Mouse (Mus musculus) C2C12 (cell line): ENCODE data around the gene Prss21. TPM values are rescaled to one million over a fixed set of nuclear protein-coding genes. Genes with fewer than 3 reads are reported as not detected.
A peak's percentile ranks its signal among the peaks of the same experiment; 100 is the strongest.

Experiments
- H3K27me3 ChIP-seq: one replicate; pipeline ENCODE4 v1.6.1; 2011; ENCODE audit not compliant: control insufficient read depth, insufficient read depth, insufficient read length
- H3K36me3 ChIP-seq: one replicate; pipeline ENCODE4 v1.6.1; 2011; ENCODE audit not compliant: control insufficient read depth, insufficient read depth
- H3K4me3 ChIP-seq: one replicate; pipeline ENCODE4 v1.5.1; 2011; ENCODE audit warnings: mild to moderate bottlenecking, control low read depth; ENCODE audit not compliant: poor library complexity, insufficient read depth, severe bottlenecking
- H3K79me2 ChIP-seq: one replicate; pipeline ENCODE4 v1.6.1; 2011; ENCODE audit not compliant: control insufficient read depth, insufficient read depth
- H3K79me3 ChIP-seq: one replicate; pipeline ENCODE4 v1.6.1; 2011; ENCODE audit warnings: low read depth, control low read depth
- H3ac ChIP-seq: one replicate; pipeline ENCODE3; 2011; ENCODE audit warnings: low read depth; ENCODE audit not compliant: control insufficient read depth, insufficient read length
- CEBPB ChIP-seq: IDR thresholded peaks from one replicate; pipeline ENCODE4 v1.6.1; 2011; ENCODE audit warnings: low read depth, mild to moderate bottlenecking, control low read depth, moderate library complexity
- CTCF ChIP-seq: IDR thresholded peaks from one replicate; pipeline ENCODE4 v1.5.1; 2011; ENCODE audit not compliant: control insufficient read depth, insufficient read depth, insufficient read length
- FOSL1 ChIP-seq: IDR thresholded peaks from one replicate; pipeline ENCODE4 v1.8.0; 2011; ENCODE audit warnings: mild to moderate bottlenecking, low read length; ENCODE audit not compliant: poor library complexity, insufficient read depth, severe bottlenecking
- MAX ChIP-seq: IDR thresholded peaks from one replicate; pipeline ENCODE4 v1.6.1; 2011; ENCODE audit warnings: mild to moderate bottlenecking, control low read depth
- MYOD1 ChIP-seq: IDR thresholded peaks from one replicate; pipeline ENCODE4 v1.6.1; 2011; ENCODE audit warnings: low read depth; ENCODE audit not compliant: control insufficient read depth, insufficient read length
- MYOG ChIP-seq: IDR thresholded peaks from one replicate; pipeline ENCODE4 v1.6.1; 2011; ENCODE audit not compliant: control insufficient read depth, insufficient read length; ENCODE audit errors: extremely low read depth
- USF1 ChIP-seq: IDR thresholded peaks from one replicate; pipeline ENCODE4 v1.6.1; 2011; ENCODE audit warnings: low read depth, mild to moderate bottlenecking, control low read depth, moderate library complexity
- polyA plus RNA-seq: library from polyadenylated mRNA; unstranded; fragments of >200 nt; fragmentation: generic; extraction: Trizol; gene quantifications from one replicate; pipeline ENCODE4 v1.2.1, GENCODE M21; 2012; ENCODE audit warnings: missing spikeins

The Prss21 gene
- polyA plus RNA-seq, 1 experiment: not detected

- Histone ChIP-seq H3ac (no peak overlapping the region), H3K27me3 (no peaks in the 10 kb centered on the region), H3K36me3 (peaks cover 83% of the 10 kb centered on the region), H3K79me3 (peaks cover 40% of the 10 kb centered on the region), H3K4me3 (no peak overlapping the region), H3K79me2 (peaks cover 74% of the 10 kb centered on the region)
- TF ChIP-seq CEBPB (no peak), MYOG (no peak), CTCF (no peak), FOSL1 (no peak), USF1 (no peak), MAX (no peak), MYOD1 (no peak)
Observed at GRCm38 (mm10) chr17:23823614-23824013, 44.2 kb upstream of the Prss21 start.

GRCm38 (mm10) chr17:23825591-23825990 is 42.3 kb upstream of the Prss21 start:
- Histone ChIP-seq H3K4me3 (no peak overlapping the region), H3K36me3 (peaks cover 63% of the 10 kb centered on the region), H3ac (no peak overlapping the region), H3K27me3 (no peaks in the 10 kb centered on the region), H3K79me3 (peaks cover 23% of the 10 kb centered on the region), H3K79me2 (peaks cover 56% of the 10 kb centered on the region)
- TF ChIP-seq FOSL1: no peak
- TF ChIP-seq MYOD1: no peak
- TF ChIP-seq CEBPB: no peak
- TF ChIP-seq CTCF: no peak
- TF ChIP-seq MYOG: no peak
- no peak for TF ChIP-seq MAX
- TF ChIP-seq USF1: no peak

- Histone ChIP-seq H3K4me3 (peak overlapping the region; percentile 87), H3K36me3 (peaks cover 38% of the 10 kb centered on the region), H3K79me3 (peaks cover 14% of the 10 kb centered on the region), H3K27me3 (no peaks in the 10 kb centered on the region), H3ac (peak overlapping the region; percentile 98), H3K79me2 (peaks cover 30% of the 10 kb centered on the region)
- TF ChIP-seq MYOD1: no peak
- no peak for TF ChIP-seq MYOG
- no peak for TF ChIP-seq CEBPB
- no peak for TF ChIP-seq CTCF
- TF ChIP-seq FOSL1: no peak
Observed at GRCm38 (mm10) chr17:23828271-23829001, 39.4 kb upstream of the Prss21 start.

GRCm38 (mm10) chr17:23829064-23829619 is 38.7 kb upstream of the Prss21 start, which contains the start of gene Elob:
TSS of gene Elob (minus strand) at chr17:23829136.
- no peaks in the 10 kb centered on the region for H3K27me3 ChIP-seq
- peaks cover 29% of the 10 kb centered on the region for H3K79me2 ChIP-seq
- TF ChIP-seq MAX: no peak
- TF ChIP-seq FOSL1: no peak
- TF ChIP-seq CEBPB: no peak
- no peak for TF ChIP-seq USF1
- TF ChIP-seq MYOD1: no peak
- TF ChIP-seq CTCF: no peak
- TF ChIP-seq MYOG: no peak
- peak within 1 kb of the TSS; percentile 87 for H3K4me3 ChIP-seq
- peak within 1 kb of the TSS; percentile 98 for H3ac ChIP-seq
- peaks cover 31% of the 10 kb centered on the region for H3K36me3 ChIP-seq
- peaks cover 14% of the 10 kb centered on the region for H3K79me3 ChIP-seq

- Histone ChIP-seq H3ac (no peak overlapping the region), H3K79me3 (peaks cover 14% of the 10 kb centered on the region), H3K79me2 (peaks cover 26% of the 10 kb centered on the region), H3K4me3 (no peak overlapping the region), H3K27me3 (peaks cover 14% of the 10 kb centered on the region), H3K36me3 (peaks cover 12% of the 10 kb centered on the region)
- TF ChIP-seq CTCF: no peak
- no peak for TF ChIP-seq CEBPB
- no peak for TF ChIP-seq MYOD1
- no peak for TF ChIP-seq MAX
- no peak for TF ChIP-seq USF1
- TF ChIP-seq FOSL1: no peak
- TF ChIP-seq MYOG: no peak
Observed at GRCm38 (mm10) chr17:23831201-23831600, 36.7 kb upstream of the Prss21 start.
